Mouse (Mus musculus) T-helper 2 cell (primary cell): ENCODE measurements around the gene Gpsm1.

Experiments used
- in situ Hi-C: fragments of 300-600 bp; cut with MboI, MseI; formaldehyde crosslinking; loops from one replicate; pipeline ENCODE4 v1.15.1; 2025; ENCODE audit warnings: high pct_unique_total_duplicates

Gene Gpsm1

DNA sequence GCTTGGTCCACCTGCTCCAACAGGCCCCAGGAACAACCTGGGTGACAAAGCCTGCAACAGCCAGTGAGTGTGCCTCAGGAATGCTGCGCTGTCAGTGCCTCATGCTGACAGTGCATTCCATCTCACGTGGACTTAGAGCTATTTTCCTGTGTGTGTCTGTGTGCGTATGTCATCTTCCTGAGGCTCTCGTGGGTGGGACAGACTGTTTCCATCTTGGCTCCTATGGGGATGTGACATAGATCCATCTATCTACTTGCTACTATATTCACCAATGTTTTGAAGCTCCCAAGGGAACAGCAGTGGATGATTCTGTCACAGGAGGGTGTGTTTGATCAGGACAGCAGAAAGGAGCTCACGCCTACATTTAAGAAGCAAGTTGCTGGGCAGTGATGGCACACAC lies 3.4 kb upstream of the Gpsm1 start:
- in situ Hi-C loops, result no loop called here

DNA sequence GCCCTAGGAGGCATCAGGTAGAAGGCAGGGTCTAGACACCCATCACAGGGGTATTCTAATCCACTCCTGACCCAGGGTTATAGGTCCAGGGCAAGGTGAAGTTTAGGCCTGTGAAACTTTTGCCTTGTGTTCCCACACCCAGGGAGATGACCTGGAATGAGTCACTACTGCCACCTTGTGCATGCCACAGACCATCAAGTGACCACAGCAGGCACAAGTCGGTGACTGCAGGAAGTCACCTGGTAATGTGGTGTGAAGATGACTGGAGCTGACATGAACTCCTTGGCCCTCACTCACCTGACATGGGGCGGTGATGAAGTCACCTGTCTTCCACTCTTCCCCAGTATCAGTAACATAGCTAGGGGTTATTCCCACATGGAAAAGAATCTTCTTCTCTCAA lies 2.5 kb upstream of the Gpsm1 start:
- in situ Hi-C loops, result no loop called here

DNA sequence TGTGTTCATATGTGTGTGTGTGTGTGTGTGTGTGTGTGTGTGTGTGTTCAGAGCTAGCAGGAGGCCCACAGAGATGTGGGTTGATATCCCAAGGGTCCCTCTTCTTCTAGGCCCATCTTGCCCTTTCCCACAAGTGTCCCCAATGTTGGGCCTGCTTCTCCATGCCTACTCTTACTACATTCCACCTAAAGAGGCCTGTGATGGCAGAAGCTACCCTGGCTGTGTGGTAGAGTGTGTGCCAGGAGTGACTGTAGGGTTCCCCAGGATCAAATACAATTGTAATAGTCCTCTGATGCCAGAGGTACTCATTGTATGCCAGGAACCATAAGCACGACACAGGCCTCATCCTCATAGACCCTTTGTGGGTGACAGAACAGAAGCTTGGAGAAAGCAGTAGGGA lies 1.9 kb upstream of the Gpsm1 start:
- in situ Hi-C loops, result no loop called here

DNA sequence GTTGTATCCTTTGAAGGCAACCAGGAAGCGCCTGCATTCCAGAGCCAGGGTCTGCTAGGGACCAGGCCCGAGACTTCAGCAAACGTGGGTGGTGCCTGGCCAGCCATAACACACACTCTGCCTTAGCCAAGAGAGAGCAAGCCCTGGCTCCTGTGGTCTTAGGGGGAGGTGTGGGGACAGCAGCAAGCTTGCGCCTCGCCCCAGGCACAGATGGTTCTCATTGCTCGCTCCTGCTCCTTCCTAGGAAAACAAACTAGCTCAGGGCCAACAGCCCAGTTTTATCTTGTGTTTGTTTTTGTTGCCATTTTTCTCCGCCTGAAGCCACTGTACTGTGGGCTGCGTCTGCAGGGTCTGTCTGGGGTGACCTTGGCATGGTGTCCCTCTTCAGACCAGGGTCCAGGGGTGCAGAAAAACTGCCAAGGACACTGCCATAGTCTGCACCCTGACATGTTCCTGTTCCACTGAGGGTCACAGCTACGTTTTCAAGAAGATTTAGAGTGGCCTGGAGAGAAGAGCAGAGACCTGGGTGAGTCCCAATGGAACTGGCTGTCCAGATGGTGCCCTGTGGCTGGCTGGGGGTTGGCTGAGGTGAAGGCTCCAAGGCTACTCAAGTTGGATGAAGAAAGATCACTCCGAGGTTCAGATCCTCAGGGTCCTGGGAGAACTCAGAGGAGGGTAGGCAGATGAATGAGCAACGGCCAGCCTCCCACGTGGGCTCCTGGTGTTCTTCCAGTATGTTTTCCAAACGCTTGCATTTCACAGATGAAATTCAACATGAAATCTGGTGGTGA lies 839 bp upstream of the Gpsm1 start:
- in situ Hi-C loops, result no loop called here

DNA sequence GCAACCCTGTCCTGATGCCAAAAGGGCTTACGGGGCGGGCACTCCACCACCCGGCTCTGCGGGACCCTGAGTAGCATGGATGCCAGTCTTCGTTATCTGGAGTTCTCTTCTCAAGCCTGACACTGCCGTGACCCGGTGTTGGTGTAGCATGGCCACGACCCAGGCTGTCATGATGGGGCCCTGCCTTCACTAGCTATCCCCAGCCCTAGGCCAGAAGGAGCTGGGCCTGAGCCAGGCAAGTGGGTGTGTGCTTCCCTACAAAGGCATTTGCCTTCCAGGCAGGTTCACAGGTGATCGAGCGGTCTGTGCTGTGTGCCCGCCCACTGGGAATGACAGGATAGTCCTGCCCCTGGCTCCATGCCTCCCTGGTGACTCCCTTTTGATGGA lies 603 bp downstream of the Gpsm1 start:
- in situ Hi-C loops, result no loop called here

DNA sequence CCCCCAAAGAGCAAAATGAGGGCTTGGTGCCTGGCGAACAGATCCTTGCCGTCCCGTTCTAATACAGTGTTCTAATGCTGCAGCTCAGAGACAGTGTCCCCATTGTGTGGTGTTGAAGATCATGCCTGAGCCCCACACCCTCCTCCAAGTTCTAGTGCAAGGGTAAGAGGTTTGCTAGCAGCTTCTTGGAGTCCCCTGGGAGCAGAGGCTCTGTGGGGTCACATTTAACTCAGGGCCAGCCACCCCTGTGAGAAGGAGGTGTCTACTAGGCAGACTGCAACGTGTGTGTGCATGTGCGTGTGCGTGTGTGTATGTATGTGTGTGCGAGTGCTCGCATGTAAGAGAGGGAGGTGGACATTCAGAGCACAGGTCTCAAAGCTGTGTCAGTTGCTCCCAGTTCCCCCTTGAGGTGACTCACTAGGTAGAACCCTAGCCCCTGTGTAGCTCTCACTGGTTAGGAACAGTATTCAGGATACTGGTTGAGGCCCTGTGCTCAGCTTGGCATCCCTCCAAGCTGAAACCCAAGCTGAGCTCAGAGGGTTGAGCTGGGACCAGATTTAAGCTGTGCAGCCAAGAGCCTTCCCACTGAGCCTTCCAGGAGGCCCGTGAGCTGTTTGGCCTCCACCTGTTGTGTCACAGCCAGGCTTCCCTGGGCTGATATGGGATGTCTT lies 1.4 kb downstream of the Gpsm1 start:
- in situ Hi-C loops, result no loop called here

DNA sequence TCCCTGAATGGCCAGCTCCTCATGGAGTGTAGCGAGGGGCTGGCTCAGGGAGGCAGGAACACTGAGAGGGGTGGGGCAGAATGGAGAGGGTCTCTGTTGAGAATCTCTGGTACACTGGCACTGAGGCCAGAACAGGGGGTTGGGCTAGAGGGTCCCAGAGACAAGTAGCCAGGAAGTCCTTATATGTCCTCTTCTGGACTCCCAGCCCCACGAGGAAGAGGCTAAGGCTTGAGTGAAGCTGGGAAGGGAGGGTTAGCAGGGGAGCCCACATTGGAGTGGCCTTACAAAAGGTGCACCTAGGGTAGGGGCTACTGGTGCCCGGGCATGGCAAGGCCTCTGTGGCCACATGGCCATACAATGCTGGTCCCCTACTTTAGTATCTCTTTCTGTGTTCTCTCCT lies 2.1 kb downstream of the Gpsm1 start:
- in situ Hi-C loops, result no loop called here

DNA sequence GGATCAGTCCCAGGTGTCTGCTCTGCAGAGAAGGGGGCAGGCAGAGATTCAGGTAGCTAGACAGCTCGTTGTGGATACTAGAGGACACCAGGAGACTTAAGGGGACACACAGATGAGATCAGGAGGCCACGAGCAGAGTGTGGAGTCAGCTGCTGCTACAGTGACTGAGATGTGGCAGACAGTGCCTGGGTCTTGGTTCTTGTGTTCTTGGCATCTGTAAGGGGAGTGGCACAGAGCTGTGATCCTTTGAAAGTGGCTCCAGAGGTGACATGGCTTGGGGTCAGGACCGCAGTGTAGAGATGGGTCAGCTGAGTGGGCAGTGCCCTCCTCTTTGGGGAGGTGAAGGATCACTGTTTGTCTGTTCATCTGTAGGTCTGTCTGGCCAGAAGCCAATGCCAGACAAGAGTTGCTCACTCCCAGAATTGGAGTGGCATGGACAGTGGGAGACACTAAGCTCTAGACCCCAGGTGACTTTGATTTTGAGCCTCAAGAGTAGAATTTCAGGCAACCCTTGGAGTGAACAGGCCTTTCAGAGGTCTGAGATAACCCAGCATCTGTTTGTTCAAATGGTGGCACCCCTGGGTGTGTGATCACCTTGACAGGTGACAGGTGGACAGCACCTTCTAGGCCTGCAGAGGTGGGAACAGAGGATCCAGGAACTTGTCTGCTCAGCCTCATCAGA lies 2.8 kb downstream of the Gpsm1 start:
- in situ Hi-C loops, result no loop called here

DNA sequence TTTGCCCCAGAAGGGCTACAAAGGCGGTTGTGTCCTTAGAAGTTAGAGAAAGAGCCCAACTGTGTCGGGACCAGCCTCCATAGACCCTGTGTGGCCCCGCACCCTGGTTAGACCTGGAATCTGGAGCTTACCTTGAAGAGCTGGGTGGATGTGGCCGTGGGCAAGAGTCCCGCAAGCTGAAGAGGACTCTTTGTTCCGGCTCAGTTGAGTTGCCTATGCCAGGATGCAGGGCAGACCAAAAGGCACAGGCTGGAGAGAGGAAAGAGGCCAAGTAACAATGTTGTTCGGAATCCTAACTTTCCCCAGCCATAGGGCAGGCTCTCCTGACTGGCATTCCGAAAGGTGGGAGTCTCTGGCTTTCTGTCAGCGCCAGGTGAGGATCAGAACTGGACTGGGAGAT lies 3.8 kb downstream of the Gpsm1 start:
- in situ Hi-C loops, result no loop called here

DNA sequence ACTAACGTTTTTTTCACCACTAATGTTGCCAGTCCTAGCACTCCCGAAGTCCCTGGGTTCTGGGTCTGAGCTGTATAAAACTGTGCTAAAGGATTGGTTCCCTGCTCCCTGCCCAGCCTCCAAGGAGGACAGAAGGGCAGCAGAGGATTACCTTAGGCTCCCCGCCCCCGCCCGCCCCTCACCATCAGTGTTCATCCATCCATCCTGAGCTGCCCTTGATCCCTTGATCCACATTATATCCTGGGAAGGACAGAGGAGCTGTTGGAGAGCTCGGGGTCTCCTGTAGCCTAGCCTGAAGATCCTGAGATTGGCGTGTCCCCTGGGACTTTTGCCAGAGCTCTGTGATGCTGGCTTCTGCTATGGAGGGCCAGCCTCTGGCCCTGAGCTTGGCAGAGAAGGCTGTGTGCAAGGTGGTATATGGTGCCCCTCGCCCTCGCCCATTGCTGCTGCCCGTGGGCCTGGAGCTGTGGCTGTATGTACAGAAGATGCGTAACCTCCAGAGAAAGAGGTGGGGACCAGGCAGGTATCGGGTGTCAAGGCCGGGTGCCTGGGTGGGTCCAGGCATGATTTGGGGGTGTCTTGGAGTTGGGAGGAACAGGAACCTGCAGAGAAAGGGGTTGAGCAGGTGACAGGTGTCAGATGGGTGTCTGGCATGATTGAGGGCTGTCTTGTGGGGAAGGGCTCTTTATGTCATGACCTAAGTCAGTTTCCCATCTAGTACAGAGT lies 4.4 kb downstream of the Gpsm1 start:
- in situ Hi-C loops, result loop anchor here (10.0 kb wide), 1 partner anchor 255 kb away; no protein-coding TSS in a partner anchor

DNA sequence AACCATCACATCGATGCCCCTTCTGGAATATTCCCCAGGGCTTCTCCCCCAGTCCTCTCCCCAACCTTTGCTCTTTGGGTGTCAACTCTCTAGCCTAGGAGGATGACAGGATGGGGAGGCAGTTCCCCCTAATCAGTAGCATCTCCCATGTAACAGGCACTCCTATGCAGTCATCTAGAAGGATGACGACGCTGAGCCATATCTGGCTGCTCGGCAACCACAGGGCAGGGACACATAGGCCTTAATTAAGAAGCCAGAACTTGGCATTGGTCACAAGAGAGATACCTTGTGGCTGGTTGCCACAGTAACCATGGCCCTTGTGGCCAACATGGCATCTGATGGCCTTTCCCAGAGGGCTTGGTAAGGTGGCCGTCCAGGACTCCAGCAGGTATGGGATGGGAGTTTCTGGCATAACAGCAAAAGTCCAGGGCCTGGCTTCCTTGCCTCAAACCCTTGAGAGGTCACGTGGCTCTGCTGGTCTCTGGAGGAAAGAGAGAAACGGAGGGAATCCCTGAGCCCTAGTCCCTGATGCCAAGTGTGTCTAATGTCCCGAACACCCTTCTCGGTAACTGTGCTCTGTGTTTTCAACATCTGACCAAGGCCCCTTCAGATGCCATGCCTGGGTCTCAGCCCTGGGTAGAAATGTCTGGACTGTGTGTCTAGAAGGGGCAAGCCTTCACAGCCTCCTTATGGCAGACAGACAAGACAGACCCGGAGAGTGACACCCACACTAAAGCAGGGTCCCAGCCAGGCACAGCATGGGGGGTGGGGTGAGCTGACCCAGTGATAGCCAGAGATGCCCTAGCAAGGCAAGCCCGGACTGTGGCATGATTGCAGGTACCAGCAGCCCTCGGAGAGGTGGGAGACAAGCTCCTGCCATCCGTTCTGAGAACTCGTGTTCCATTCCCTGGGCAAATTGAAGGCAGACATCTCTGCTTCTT lies 5.2 kb downstream of the Gpsm1 start:
- in situ Hi-C loops, result loop anchor here (10.0 kb wide), 1 partner anchor 254 kb away; no protein-coding TSS in a partner anchor

DNA sequence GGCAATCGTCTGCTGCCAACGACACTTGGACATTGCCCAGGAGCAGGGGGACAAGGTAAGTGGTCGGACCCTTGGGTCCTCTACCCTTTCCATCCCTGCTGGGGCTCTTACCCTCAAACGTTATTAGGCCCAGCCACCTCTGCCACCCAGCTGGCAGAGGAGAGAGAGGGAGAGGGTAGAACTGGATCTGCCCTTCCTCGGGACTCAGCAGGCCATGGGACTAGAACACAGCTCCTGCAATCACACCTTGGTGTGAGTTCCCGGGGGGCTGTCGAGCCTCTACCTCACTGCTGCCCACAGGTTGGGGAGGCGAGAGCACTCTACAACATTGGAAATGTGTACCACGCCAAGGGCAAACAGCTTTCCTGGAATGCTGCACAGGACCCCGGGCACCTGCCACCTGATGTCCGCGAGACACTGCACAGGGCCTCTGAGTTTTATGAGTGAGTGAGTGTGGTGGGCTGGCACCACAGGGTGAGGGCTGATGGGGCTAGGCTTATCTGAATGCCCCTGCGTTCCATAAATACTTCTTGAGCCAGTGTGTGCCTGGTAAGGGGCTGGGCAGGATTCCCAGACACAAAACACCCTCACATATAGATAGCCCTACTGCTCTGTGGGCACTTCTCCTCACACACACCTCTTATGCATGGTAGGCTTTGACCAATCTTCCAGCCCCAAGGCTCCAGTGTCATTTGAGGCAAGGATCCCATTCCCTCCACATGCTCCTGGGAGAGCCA lies 8.4 kb downstream of the Gpsm1 start:
- in situ Hi-C loops, result loop anchor here (10.0 kb wide), 1 partner anchor 251 kb away; no protein-coding TSS in a partner anchor

DNA sequence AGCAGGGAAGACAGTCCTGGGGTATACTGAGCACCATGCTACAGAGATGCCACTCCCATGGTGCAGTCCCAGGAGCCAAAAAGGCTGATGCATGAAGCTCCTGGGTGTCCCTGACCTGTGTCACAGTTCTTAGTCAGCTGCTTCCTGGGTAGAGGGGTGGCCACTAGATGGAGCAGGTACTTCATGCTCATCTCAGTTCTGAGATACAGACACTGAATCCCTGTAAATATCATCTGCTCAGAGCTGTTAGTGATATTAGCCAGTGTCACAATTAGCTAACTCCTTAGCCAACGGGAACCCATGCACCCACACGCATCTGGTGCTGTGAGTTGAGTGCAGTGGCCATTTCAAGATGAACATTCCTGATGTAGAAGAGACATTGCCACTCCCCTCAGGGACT lies 9.6 kb downstream of the Gpsm1 start:
- in situ Hi-C loops, result loop anchor here (10.0 kb wide), 1 partner anchor 250 kb away; no protein-coding TSS in a partner anchor

DNA sequence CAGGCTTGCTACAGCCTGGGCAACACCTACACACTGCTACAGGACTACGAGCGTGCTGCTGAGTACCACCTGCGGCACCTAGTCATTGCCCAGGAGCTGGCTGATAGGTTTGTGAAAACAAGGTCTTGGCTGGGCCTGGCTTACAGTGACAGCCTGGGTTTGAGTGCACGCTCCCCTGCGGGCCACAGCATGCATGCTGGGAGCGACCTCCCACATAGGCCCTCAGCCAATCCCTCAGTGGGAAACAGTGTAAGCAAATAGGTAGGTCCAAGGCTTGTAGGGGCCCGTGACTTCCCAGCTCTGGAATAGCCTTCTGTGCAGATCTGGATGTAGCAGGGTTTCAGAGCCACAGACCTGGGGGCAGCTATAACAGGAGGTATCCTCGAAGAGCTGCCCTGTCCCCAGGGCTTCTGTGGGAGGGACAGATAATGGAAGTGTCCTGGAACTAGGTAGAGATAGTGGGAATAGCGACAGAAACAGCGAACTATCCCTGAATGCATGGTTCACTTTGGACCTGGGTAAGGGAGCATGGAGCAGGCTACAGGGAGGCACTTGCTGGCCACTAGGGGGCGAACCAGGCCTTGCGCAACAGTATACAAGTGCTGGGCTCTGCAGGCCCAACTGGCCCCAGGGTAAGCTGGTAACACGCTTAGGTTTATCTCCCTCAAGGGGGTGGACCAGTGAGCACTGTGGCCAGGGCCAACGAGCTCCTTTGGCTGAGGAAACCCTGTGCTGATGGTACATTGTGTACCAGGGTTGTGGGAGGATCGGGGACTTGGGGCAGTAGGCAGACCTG lies 10.3 kb downstream of the Gpsm1 start:
- in situ Hi-C loops, result loop anchor here (10.0 kb wide), 1 partner anchor 249 kb away; no protein-coding TSS in a partner anchor

DNA sequence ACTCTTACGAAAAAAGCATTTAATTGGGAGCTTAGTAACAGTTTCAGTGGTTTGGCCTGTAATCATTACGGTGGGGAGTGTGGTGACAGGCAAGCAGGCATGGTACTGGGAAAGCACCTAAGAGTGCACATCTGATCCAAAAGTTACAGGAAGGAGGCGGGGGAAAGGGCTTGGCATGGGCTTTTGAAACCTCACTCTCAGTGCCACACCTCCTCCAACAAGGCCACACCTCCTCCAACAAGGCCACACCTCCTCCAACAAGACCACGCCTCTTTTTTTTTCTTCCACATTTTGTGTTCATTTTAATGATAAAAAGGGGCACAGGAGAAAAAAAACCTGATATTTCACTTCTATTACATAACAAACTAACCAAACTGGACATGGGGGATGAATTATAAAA lies 12.5 kb downstream of the Gpsm1 start:
- in situ Hi-C loops, result loop anchor here (10.0 kb wide), 1 partner anchor 247 kb away; no protein-coding TSS in a partner anchor

DNA sequence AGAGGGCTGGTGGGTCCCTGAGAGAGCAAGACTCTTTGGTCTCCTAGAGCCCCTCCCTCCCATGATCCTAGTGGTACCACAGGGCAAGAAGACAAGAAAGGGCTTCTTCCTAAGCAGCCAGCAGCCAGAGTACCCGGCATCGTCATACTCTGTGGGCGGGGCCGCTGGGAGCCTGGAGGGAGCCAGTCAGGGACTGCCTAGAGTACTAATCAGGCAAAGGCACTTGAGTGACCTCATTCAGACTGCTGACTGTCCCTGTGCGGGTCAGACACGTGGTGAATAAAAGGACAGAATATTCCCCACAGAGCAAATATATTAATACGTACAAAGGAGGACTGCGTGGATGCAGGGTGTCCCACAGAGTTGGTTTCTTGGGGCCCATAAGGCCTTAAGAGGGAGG lies 14.1 kb downstream of the Gpsm1 start:
- in situ Hi-C loops, result loop anchor here (10.0 kb wide), 1 partner anchor 245 kb away; no protein-coding TSS in a partner anchor

DNA sequence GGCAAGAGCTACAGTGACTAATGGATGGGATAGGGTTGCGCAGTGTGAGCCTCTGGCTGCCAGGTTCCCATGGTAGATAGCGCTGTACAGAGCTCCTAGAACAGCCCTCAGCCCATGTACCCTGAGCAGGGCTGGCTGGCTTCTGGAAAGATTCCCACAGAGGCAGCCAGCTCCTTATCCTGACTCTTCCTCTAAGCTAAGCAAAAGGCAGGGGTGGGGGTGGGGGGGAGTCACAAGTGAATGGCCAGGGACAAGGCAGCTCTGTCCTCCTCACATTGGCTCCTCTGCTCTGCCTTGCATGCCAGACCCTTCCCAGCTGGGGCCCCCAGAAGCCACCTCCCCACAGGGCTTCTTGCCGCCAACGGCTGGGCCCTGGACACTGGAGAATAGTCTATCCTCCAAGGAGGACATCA lies 14.7 kb downstream of the Gpsm1 start:
- in situ Hi-C loops, result no loop called here

DNA sequence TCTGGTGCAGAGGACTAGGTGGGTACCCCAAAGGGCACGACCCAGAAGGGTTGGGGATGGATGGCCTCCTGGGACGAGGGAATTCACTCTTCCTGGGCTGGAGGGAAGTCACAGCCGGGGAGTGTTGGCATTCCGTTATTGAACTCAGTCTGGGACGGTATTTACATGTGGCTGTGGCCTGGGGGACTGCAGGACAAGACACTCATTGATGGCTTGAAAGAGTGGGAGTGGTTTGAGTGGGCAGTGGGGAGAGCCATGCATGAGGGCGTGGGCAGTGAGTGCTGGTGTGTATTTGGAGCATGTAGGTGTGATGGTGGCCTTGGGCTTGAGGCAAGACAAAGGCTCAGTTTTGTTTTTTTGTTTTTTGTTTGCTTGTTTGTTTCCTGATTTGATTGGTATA lies 15.4 kb downstream of the Gpsm1 start:
- in situ Hi-C loops, result no loop called here
